Mouse (Mus musculus) activated CD4-positive, CD25-positive, alpha-beta regulatory T cell, adult 9 weeks (primary cell): ENCODE data around the gene Pskh1. TPM values are rescaled to one million over a fixed set of nuclear protein-coding genes. Genes with fewer than 3 reads are reported as not detected.

Experiments used
- polyA plus RNA-seq: library from polyadenylated mRNA; unstranded; fragments of 100-300 nt; shearing (Covaris generic); gene quantifications from one replicate; pipeline ENCODE4 v1.2.1, GENCODE M21; 2017

Gene Pskh1
- 29.3 TPM for polyA plus RNA-seq

GRCm38 (mm10) chr8:105900180-105900940 lies at the start of gene Pskh1:
Pskh1 (plus strand) TSS chr8:105900441.

GRCm38 (mm10) chr8:105853178-105853577 lies 47.1 kb upstream of the Pskh1 start, which contains the start of gene Cenpt:
Cenpt (minus strand) TSS chr8:105853278.

GRCm38 (mm10) chr8:105854715-105855216 lies 45.5 kb upstream of the Pskh1 start, which contains the start of gene Thap11:
Thap11 (plus strand) TSS chr8:105855132.

GRCm38 (mm10) chr8:105860143-105860981 lies 39.9 kb upstream of the Pskh1 start, which contains the start of gene Nutf2:
Nutf2 (plus strand) TSS chr8:105860580.

GRCm38 (mm10) chr8:105880754-105881520 lies 19.3 kb upstream of the Pskh1 start, which contains the start of gene Edc4:
Edc4 (plus strand) TSS chr8:105880881.

GRCm38 (mm10) chr8:105893339-105893738 lies 6.9 kb upstream of the Pskh1 start, which contains the start of gene Nrn1l:
Nrn1l (plus strand) TSS chr8:105893567.

GRCm38 (mm10) chr8:105933762-105934161 lies 33.5 kb downstream of the Pskh1 start, which contains the start of gene Ctrl:
Ctrl (minus strand) TSS chr8:105933862.

GRCm38 (mm10) chr8:105938306-105938669 lies 38.0 kb downstream of the Pskh1 start, which contains the start of gene Psmb10:
Psmb10 (minus strand) TSS chr8:105938444.

GRCm38 (mm10) chr8:105943321-105943739 lies 43.1 kb downstream of the Pskh1 start, which contains the start of gene Lcat:
Lcat (minus strand) TSS chr8:105943382.

GRCm38 (mm10) chr8:105965905-105966341 lies 65.7 kb downstream of the Pskh1 start, which contains the start of gene Slc12a4:
Slc12a4 (minus strand) TSS chr8:105966097.

GRCm38 (mm10) chr8:105979325-105979724 lies 79.1 kb downstream of the Pskh1 start, which contains the start of gene Dpep3:
Dpep3 (minus strand) TSS chr8:105979429.

Other genes starting within 250 kb of the Pskh1 start
- gene Carmil2, start 214.2 kb upstream of the Pskh1 start, polyA plus RNA-seq = 18.9 TPM
- 72.4 TPM for gene Acd, start 199.3 kb upstream of the Pskh1 start, polyA plus RNA-seq
- 10.7 TPM for gene Pard6a, start 199.3 kb upstream of the Pskh1 start, polyA plus RNA-seq
- gene 4933405L10Rik, start 192.8 kb upstream of the Pskh1 start, polyA plus RNA-seq = not detected
- 3.5 TPM for gene Enkd1, start 192.2 kb upstream of the Pskh1 start, polyA plus RNA-seq
- 4.7 TPM for gene Gfod2, start 141.8 kb upstream of the Pskh1 start, polyA plus RNA-seq
- gene Ranbp10, start 73.1 kb upstream of the Pskh1 start, polyA plus RNA-seq = 31.2 TPM
- 0.13 TPM for gene Tsnaxip1, start 72.7 kb upstream of the Pskh1 start, polyA plus RNA-seq
- gene Cenpt, start 47.2 kb upstream of the Pskh1 start, polyA plus RNA-seq = 17.1 TPM
- gene Thap11, start 45.3 kb upstream of the Pskh1 start, polyA plus RNA-seq = 11.7 TPM
- gene Nutf2, start 39.9 kb upstream of the Pskh1 start, polyA plus RNA-seq = 7.7 TPM
- 98.0 TPM for gene Edc4, start 19.6 kb upstream of the Pskh1 start, polyA plus RNA-seq
- gene Nrn1l, start 6.9 kb upstream of the Pskh1 start, polyA plus RNA-seq = 2.5 TPM
- gene Ctrl, start 33.4 kb downstream of the Pskh1 start, polyA plus RNA-seq = 3.4 TPM
- gene Psmb10, start 38.0 kb downstream of the Pskh1 start, polyA plus RNA-seq = 546 TPM
- 0.82 TPM for gene Lcat, start 42.9 kb downstream of the Pskh1 start, polyA plus RNA-seq
- 13.3 TPM for gene Slc12a4, start 65.7 kb downstream of the Pskh1 start, polyA plus RNA-seq
- not detected for gene Dpep3, start 79.0 kb downstream of the Pskh1 start, polyA plus RNA-seq
- 34.1 TPM for gene Dus2, start 90.9 kb downstream of the Pskh1 start, polyA plus RNA-seq
- not detected for gene Dpep2nb, start 105.5 kb downstream of the Pskh1 start, polyA plus RNA-seq
- 9.8 TPM for gene Ddx28, start 111.4 kb downstream of the Pskh1 start, polyA plus RNA-seq
- gene Nfatc3, start 158.4 kb downstream of the Pskh1 start, polyA plus RNA-seq = 51.8 TPM
- 2.9 TPM for gene Esrp2, start 236.5 kb downstream of the Pskh1 start, polyA plus RNA-seq
- 14.3 TPM for gene Pla2g15, start 250.0 kb downstream of the Pskh1 start, polyA plus RNA-seq